Mouse (Mus musculus): Measurements from ENCODE around the gene Rps24.
A peak's percentile ranks its signal among the peaks of the same experiment; 100 is the strongest.
"Not testable (repeated sequence)": the region's sequence is repeated elsewhere in the genome, so short reads cannot be mapped to it uniquely, and the experiment has no call there.

Gene Rps24

DNA sequence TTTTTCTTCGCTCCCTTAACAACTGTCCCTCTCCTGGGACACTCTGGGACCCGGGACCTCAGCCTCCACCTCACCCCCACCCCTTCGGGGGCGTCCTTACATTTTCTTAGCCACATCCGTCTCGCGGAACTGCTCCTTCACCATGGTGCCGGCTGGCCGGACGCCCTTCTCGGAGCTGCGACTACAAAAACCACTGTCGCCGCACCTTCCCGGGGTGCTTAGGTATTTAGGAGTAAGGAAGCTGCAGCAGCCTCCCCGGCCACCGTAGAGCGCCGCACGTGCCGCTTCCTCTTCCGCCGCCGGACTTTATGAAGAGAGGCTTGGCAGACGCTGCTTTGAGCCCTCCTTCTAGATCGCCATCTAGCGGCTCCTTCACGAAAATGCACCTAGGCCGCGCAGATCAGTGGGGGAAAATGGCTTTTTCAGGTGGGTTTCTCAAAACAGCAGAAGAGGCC is at the start of gene Rps24, which contains the start of gene Polr3a:
TSS of gene Rps24 (plus strand) at position 353 of the 455 bp plus-strand sequence.
TSS of gene Polr3a (minus strand) at position 286 of the 455 bp plus-strand sequence.
- DNase-seq (ENCODE audit: low read depth, low spot score): peak; percentile 96

DNA sequence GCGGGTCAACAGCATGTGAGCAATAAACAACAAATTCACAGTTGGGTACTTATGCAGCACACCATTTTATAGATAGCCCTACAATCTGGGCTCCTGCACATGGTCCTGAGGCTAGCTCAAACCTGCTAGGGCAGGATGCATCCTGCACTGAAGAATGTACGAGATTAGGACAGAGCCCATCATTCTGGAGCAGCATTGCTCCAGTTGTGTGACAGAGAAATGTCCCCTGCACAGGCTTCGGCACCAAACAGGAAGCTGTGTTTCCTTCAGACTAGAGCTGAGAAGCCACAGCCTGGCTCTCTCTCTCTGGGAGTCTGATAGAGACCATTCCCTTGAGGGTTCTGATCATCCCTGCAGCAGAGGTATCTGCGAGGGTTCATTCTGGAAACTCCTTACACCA is 43.4 kb upstream of the Rps24 start:
- DNase-seq (ENCODE audit: low read depth, low spot score): not testable (repeated sequence)

DNA sequence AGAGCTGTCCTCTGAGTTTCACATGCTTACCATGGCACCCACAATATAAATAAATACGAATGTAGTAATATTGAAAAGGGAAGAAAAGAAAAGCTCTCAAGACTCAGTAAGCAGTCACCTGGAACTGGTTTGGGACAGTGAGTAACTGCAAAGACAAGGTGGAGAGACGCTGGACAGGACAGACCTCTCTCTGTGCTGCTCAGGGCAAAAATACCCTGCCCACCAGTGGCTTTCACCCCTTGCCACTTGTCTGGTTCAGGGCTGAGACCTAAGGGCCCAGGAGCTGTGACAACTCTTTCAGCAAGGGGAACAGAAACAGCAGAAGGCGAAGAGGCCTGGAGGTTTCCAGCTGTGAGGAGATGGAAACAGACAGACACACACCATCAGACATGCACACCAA is 28.7 kb upstream of the Rps24 start:
- no peak for DNase-seq (ENCODE audit: low read depth, low spot score)

DNA sequence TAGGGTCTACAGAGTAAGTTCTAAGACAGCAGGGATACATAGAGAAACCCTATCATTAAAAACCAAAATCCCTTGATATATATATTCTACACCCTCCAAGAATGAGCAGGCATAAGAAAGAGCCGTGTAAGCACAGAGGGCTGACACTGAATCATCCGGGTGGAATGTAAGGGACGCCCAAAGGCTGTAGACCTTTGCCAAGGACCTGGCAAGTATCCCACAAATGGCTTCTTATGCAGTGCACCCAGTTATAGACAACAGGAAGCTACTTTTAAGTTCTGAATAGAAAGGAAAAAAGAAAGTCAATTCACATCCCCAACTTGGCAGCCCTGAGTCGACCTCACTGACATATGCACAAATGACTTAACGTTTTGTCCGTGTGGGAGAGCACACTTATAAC is 18.1 kb upstream of the Rps24 start:
- DNase-seq (ENCODE audit: low read depth, low spot score): no peak

DNA sequence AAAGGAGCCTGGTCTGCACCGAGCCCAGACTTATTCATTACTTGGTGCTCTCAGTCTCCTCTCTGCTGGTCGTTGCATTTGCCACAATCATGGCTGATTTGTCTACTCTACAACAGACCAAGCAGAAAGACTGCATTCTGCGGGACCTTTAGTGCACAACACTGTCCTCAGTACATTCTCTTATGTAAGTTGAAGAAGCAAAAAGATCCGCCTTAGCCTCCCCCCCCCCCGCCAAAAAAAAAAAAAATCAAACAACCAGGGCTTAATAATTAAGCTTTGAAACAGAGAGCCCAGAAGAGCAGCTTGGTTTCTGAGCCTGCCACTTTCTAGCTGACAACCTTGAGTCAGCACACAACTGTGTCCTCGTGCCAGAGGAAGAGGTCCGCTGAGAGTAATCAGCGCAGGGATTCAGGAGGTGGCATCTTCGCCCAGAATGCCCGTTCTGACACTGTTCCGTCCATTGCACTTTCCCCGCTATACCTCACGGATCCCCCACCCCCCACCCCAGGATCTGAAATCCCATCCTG is 621 bp upstream of the Rps24 start:
- DNase-seq (ENCODE audit: low read depth, low spot score): no peak

DNA sequence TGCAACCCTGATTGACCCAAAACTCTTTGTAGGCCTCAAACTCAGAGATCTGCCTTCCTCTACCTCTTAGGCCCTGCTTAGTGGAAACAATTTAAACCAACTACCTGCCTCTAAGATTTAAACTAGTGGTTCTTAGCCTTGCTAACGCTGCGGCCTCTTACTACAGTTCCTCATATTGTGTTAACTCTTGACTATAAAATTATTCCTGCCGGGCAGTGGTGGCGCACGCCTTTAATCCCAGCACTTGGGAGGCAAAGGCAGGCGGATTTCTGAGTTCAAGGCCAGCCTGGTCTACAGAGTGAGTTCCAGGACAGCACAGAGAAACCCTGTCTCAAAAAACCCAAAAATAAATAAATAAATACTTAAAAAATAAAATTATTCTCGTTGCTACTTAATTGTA is 2.8 kb downstream of the Rps24 start:
- not testable (repeated sequence) for DNase-seq (ENCODE audit: low read depth, low spot score)

DNA sequence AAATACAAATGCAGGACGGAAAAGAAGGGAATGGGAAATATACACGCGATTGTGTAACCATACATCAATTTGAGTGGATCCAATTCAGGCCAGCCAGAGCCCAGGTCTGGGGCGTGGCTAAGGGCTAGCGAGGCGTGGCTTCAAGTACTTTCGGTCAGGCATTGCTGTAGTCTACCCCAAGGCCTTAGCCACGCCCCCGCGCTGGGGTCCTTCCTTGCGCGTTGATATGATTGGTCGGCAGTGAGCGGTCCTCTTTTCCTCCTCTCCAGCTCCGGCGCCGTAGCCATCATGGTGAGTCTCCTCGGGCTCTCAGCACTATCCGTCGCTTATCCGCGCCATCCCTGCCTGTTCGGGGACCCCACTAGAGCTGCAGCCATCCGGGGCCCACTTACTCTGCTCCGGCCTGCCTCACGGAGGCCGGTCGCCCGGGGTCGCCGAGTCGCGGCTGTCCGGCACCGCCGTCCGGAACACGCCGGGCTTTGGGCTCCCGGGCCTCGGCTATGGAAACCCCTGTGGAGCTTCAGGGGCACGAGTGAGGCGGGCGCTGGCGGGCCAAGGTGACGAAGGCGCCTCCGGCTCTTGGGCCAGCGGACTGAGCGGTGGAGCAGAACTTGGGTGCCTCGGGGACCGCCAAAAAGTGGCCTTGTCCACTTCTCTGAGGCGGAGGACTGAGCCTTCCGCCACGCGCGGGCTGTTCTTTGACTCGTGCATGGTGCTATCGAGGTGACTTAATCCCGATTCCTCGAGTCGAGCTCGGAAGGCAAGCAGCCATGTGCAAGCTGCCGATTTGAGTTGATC is 3.7 kb downstream of the Rps24 start:
- DNase-seq (ENCODE audit: low read depth, low spot score): peak; percentile 97

DNA sequence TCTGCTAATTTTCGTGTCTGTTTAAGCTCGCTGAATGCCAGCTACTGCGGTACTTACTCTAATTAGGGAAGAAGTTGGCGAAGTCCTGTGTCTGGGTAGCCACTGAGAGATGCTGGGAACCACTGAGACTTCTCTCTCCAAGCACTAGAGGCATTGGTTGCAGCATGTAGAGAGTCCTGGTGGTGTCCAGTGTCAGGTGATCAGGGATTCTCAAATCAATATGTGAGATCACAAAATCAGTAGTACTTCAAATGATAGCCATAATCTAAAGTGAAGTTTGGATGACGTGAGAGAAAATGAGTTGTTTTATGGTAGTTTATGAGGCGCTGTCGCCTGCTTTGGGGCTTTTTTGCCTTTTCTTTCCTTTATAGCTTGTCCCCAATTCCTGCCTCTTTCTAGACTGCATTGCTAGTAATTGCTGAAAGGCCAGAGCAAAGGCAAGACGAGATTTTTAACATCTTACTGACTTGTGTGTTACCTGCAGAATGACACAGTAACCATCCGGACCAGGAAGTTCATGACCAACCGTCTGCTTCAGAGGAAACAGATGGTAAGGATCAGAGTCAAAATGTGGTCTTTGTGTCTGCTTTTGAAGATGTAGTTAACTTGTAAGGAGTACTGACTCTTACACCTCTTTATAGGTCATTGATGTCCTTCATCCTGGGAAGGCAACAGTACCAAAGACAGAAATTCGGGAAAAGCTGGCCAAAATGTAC is 4.5 kb downstream of the Rps24 start:
- no peak for DNase-seq (ENCODE audit: low read depth, low spot score)

DNA sequence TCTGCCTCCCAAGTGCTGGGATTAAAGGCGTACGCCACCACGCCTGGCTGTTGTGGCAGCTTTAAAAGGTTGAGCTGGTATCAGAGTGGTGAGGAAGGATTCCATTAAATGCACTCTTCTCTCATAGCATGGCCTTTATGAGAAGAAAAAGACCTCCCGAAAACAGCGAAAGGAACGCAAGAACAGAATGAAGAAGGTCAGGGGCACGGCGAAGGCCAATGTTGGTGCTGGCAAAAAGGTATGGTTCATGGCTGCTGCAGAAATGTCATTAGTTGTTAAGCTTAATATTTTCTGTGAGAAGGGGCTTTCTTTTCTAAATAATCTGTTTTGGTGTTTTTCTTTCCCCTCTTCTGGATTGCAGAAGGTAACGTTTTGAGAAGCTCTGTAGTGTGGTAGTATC is 6.3 kb downstream of the Rps24 start:
- no peak for DNase-seq (ENCODE audit: low read depth, low spot score)

DNA sequence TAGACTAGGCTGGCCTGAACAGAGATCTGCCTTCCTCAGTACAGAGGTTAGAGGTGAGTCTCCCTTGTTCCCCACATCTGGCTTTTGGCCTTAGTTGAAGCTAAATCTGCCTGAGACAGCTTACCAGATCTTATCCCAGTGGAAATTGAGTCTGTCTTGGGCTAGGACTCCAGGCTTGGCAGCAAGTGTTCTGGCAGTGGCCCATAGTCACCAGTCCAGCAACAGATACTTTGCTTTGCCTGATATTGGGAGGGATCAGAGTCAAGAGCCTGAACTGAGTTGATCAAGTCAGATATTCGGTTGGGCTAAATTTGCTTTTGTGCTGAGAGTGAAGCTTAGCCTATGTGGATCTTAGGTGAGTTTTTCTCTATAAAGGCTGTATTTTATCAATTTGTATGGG is 9.6 kb downstream of the Rps24 start:
- no peak for DNase-seq (ENCODE audit: low read depth, low spot score)

DNA sequence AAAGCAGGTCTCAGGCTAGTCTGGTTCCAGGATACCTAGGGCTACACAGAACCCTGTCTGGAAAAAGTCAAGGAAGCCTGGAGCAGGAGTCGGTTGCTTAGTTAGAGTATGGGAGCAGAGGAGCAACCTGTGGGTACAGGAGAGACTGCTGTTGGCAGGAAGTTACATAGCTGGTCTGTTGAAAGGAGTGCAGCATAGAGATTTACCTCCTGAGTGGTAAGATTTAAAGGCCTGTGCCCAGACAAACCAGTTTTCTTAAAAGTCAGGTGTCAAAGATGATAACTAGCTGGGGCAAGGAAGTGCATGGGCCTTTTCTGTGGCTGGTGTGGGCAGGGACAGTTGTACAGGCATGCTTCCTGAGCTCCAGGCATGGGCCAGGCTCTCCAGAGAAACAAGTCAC is 10.5 kb downstream of the Rps24 start:
- no peak for DNase-seq (ENCODE audit: low read depth, low spot score)

DNA sequence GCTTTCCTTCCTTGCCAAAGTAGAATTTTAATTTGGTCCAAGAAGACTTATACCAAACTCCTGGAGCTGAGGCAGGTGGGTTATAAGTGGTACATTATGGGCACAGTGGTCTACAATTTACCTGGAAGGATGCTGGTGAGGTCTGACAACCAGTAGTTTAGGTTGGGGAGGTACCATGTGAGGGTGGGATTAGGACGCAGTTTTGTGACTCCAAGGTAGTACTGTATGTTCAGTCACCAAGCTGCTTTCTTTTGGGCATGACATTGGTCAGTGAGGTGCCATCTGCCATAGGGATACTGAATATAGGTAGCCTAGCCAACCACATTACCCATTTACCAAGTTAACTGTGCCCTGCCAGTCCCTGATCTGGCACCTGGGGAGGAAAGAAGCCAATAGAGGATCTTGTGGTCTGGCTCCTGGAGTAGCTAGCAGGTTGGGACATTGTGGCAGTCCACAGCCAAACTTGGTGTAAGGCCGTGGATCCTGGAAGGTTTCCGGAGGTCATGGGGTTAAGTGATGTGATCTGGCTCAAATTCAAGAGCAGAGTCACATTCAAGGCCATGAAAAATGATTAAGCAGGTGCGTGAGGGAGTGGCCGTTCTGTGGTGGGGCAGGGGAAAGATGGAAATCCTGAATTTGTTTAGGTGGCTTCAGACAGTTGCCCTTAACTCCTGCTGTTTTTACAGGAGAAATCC is 11.8 kb downstream of the Rps24 start:
- DNase-seq (ENCODE audit: low read depth, low spot score): no peak

DNA sequence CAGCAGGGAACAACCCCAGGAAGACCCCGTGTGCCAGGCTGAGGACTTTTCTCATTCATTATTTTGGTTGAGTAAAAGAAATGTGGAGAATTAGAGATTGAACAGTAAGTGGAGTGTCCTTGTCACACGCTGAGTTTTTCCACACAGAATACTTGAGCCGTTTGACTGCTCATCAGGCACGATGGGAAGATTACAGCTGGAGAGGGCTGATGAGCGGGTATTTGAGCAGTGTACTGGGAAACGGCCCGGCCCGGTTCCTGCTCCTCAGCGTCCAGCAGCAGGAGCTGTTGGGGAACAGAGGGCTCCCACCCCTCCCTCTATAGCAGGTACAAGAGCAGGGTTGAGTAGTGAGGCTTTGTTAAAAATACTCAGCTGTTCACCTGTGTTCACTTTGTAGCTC is 12.6 kb downstream of the Rps24 start:
- no peak for DNase-seq (ENCODE audit: low read depth, low spot score)

DNA sequence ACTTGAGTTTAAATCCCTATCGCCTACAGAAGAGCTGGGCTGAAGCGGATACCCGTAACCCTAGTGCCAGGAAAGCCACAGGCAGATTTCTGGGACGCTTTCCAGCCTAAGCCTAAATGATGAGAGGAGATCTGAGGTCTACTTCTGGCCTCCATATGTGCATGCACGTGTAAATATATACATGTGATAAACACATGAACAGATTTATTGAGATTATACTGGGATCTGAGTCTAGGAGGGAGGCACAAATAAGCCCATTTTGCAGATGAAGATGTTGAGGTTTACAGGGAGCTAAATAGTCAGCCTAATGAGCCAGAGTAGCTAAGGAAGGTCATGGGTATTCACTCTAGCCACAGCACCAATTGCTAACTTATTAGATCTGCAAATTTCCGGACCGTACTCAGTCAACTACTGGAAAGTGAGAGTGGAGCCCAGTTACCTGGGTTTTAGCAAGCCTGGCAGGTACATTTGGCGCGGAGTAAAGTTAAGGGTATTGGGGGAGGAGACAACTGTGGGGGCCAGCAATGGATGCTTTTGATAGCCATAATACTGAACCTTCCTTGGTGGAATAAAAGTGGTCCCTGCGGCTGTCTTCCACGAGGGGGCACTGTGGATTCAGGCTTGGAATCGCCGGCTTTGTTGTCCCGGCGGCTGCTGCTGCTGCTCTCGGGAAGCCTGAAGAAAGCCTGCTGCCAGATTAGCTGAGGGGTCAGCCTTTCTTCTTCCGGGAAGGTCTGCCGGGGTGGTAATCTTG is 13.3 kb downstream of the Rps24 start:
- DNase-seq (ENCODE audit: low read depth, low spot score): peak; percentile 91

DNA sequence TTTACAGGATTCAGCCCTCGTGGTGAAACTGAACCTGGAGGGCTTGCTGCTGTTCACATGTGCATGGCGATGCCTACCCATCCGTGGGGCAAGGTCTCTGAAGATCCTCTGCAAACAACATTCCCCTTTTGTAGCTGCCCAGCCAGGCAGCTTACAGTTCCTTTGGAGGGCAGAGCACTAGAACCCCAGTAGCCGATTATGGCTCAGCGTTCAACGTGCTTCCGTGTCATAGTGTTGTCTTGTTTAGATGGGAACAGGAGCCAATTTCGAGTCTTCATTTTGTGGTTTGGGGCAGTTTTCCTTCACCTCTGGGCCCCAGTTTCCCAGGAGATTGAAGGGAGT is 13.9 kb downstream of the Rps24 start:
- no peak for DNase-seq (ENCODE audit: low read depth, low spot score)

DNA sequence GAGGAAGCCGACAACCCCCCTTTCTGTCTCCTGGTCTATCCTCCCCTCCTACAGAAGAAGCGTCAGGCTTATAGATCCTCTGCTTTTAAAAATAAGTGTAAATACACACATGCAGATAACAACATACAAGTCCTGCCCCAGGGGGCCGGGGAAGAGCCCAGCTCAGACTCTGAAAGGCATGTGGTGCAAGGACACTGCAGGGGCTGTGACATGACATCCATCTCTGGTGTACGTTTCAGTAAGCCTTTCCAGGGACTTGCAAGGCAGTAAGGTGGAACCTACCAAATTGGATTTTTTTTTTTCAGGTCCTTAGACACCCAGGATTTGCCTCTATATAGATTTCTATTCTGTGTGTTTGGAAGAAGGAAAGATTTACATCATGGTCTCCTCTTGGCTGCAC is 14.3 kb downstream of the Rps24 start:
- DNase-seq (ENCODE audit: low read depth, low spot score): no peak

DNA sequence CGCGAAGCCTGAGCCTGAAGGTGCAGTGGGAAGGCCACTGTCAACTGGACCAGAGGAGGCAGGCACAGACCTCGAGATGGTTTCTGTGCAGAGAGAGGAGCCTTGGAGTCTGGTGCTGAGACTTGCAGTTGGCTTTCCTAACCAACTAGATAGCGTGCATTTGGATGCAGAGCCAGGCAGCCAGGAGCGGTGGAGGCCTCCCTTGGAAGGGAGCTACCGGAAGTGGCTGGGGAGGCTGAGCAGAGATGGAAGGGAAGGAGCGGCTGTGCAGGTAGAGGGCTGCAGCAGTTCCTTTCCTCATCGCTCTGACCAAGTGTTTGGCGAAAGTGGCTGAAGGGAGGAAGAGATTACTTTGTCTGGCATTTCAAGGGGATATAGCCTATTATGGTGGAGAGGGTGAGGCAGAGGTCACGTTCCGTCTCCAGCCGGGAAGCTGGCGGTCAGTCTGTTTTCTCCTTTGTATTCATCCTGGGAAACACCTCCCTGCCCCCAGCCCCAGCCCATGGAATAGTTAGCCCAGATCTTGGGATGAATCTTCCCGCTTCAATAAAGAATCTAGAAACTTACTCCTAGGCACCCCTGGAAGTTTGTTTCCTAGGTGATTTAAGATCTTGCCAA is 20.6 kb downstream of the Rps24 start:
- DNase-seq (ENCODE audit: low read depth, low spot score): no peak

DNA sequence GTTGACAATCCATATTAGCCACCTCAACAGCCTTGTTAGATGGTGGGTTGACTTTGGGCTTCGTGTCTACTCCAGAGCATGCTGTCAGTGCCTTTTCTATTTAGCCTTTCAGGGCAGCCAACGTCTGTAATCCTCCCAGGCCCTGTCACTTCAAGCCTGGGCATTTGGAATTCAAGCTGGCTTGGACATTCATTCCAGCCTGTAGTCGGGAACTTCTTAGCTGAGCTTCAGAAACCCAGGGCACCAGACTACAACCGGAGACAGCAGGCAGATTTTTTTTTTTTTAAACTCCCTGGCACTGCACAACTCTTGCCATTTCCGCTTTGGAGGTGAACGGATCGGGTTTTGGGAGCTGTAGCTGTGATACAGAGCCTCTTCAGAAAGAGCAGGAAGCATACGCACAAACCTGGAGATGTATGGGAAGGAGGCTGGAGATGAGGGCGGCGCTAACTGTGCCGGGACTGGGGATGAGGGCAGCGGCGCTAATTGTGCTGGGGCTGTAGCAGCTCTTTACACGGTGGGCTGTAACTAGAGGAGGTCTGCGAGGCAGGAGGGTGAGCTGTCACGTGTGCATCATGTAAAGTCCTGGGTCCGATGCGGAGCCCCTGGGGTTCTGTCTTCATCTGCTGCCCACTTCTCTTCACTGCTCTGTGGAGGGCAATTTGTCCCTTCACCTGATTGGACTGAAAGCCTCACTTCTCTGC is 21.3 kb downstream of the Rps24 start:
- DNase-seq (ENCODE audit: low read depth, low spot score): no peak

DNA sequence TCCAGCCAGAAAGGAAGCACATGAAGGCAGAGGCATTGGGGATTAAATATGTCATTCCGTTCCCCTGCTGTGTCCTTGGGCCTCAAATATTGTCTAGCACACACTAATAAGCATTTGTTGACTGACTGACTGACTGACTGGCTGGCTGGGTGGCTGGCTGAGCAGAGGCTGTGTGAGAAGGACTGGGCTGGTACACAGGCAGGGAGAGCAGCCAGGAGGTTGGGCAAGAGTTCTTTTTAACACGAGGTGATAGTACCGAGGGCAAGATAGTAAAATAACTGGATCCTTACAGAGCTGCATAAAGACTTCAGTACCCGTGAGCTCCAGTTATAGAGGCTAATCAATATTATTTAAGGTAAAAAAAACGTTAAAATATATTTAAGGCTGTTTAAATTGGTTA is 22.6 kb downstream of the Rps24 start:
- DNase-seq (ENCODE audit: low read depth, low spot score): no peak

DNA sequence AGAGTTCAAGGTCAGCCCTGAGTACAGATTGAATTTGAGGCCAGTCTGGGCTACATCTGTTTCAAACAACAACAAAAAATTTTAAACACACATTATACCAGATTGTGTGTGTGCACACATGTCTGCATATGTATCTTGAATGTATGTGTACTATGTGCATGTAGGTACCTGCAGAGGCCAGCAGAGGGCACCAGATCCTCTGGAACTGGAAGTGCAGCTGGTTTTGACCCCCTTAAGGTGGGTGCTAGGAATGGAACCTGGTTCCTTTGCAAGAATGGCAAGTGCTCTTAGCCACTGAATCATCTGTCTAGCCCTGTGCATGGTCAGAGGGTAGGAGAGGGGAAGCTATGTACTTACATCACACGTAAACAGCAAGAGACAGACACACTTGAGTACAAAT is 23.3 kb downstream of the Rps24 start:
- no peak for DNase-seq (ENCODE audit: low read depth, low spot score)
